Mouse (Mus musculus) midbrain, embryonic 14.5 days (tissue): Measurements from ENCODE around the gene Mocs1. TPM values are rescaled to one million over a fixed set of nuclear protein-coding genes. Genes with fewer than 3 reads are reported as not detected.

ENCODE experiments used
- ATAC-seq: fragments of 200-750 bp; cut with Nextera tagmentation; 2 replicates; pipeline ENCODE4 v1.8.0; 2017; ENCODE audit warnings: moderate number of reproducible peaks, moderate library complexity; ENCODE audit not compliant: low FRiP score, low TSS enrichment
- DNase-seq: peaks from one replicate; pipeline ENCODE4 v3.0.0-alpha.2; 2015
- H3K27ac ChIP-seq: fragments of 300-500 bp; sonication (generic); replicated peaks from 2 replicates; pipeline ENCODE4 v1.5.1; 2014; ENCODE audit warnings: mild to moderate bottlenecking, low read depth, low read length, moderate library complexity
- H3K27me3 ChIP-seq: fragments of 300-500 bp; sonication (generic); 2 replicates; pipeline ENCODE4 v1.6.1; 2014; ENCODE audit warnings: low read length, control low read depth, mixed read lengths; ENCODE audit not compliant: control insufficient read depth, insufficient read depth
- H3K36me3 ChIP-seq: fragments of 300-500 bp; sonication (generic); 2 replicates; pipeline ENCODE4 v1.6.1; 2014; ENCODE audit warnings: low read length, control low read depth; ENCODE audit not compliant: control insufficient read depth, insufficient read depth
- H3K4me1 ChIP-seq: fragments of 300-500 bp; sonication (generic); 2 replicates; pipeline ENCODE4 v1.6.1; 2014; ENCODE audit warnings: mild to moderate bottlenecking, antibody characterized with exemption, low read length, control low read depth; ENCODE audit not compliant: control insufficient read depth, insufficient read depth
- H3K4me2 ChIP-seq: fragments of 300-500 bp; sonication (generic); 2 replicates; pipeline ENCODE4 v1.6.1; 2014; ENCODE audit warnings: mild to moderate bottlenecking, low read length, moderate library complexity
- H3K4me3 ChIP-seq: fragments of 300-500 bp; sonication (generic); replicated peaks from 2 replicates; pipeline ENCODE4 v1.5.1; 2014; ENCODE audit warnings: low read depth, low read length
- H3K9ac ChIP-seq: fragments of 300-500 bp; sonication (generic); replicated peaks from 2 replicates; pipeline ENCODE4 v1.6.1; 2014; ENCODE audit warnings: mild to moderate bottlenecking, low read length, moderate library complexity
- H3K9me3 ChIP-seq: fragments of 300-500 bp; sonication (generic); 2 replicates; pipeline ENCODE4 v1.6.1; 2016; ENCODE audit warnings: low read length, control low read depth, mixed read lengths; ENCODE audit not compliant: control insufficient read depth
- WGBS: fragments of 180-500 bp; shearing (Covaris S2); extraction: QIAGEN DNeasy Blood & Tissue Kit; methylation state at CpG from one replicate; pipeline ENCODE4 v1.1.7; 2014; 5-methylcytosine and 5-hydroxymethylcytosine counted together
- polyA plus RNA-seq: library from polyadenylated mRNA; unstranded; fragments of >200 nt; fragmentation: Nextera tagmentation; extraction: Ambion mirVana; gene quantifications from 2 replicates; pipeline ENCODE4 v1.2.1, GENCODE M21; 2014

The Mocs1 gene
- polyA plus RNA-seq, 1 experiment from 2014 or later, result 4.0 TPM

DNA sequence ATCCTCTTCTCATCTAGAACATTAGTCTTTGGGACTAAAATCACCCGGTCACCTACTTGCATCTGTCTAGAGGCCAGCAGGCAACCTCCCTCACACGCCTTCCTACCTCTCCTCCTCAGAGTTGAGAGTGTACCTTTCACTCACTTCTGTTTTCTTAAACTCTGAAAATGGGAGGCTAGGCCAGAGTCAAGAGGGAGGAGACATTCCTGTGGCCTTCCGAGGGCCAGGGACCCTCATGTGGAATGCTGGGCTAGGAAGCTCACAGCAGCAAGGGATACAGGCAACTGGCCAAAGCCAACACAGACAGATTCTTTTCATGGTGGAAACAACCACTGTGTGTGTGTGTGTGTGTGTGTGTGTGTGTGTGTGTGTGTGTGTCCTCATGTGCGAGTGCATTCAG is 49.2 kb downstream of the Mocs1 start:
- ATAC-seq (no peak), DNase-seq (no peak)
- H3K4me1 ChIP-seq, result no peaks in the 10 kb centered on the region
- H3K36me3 ChIP-seq, result no peaks in the 10 kb centered on the region
- H3K4me3 ChIP-seq, result no peak overlapping the region
- no peak overlapping the region for H3K9ac ChIP-seq
- WGBS, result 91% methylated on average over 4 of the region's 4 CpGs
- no peak overlapping the region for H3K4me2 ChIP-seq
- H3K27me3 ChIP-seq, result no peaks in the 10 kb centered on the region
- no peaks in the 10 kb centered on the region for H3K9me3 ChIP-seq
- no peak overlapping the region for H3K27ac ChIP-seq

DNA sequence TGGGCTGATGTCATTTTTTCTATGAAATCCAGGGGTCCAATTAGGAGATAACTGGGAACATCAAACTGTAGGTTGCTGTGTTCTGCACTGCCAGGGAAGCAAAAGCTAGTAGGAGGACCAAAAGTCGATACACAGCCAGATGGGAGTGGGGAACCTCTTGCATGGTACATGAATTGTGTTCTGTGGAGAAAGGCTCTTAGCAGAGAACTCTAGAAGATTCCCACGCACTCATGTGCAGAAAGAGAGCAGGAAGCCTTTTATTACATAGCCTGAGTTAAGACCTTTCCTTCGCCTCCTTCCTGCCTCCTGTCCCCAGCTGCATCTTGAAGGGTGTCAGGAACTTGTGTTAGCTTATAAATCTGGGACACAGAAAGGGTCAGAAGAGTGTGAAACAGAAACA is 53.7 kb downstream of the Mocs1 start:
- 90% methylated on average over 3 of the region's 3 CpGs for WGBS
- H3K4me3 ChIP-seq, result no peak overlapping the region
- no peak overlapping the region for H3K9ac ChIP-seq
- no peak overlapping the region for H3K4me2 ChIP-seq
- no peaks in the 10 kb centered on the region for H3K36me3 ChIP-seq
- ATAC-seq (no peak), DNase-seq (no peak)
- no peak overlapping the region for H3K27ac ChIP-seq
- H3K4me1 ChIP-seq, result no peaks in the 10 kb centered on the region
- H3K27me3 ChIP-seq, result no peaks in the 10 kb centered on the region
- H3K9me3 ChIP-seq, result no peaks in the 10 kb centered on the region

DNA sequence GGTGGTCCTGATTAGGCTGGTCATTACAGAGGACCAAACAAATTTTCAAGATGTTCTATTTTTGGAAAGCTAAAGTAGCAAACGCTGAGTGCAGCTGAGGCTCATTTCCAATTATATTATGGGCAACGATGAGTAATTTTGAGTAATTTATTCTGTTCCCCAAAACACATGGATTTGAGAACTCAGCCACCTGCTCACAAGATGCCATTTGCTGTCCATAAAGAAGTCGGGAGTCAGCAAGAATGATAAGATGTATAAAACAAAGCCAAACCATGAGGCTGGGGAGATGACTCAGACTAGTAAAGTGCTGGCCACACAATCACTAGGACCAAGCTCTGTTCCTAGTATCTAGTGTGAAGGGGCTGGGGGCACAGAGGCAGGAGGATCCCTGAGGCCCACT is 56.3 kb downstream of the Mocs1 start:
- Histone ChIP-seq H3K4me1 (no peaks in the 10 kb centered on the region), H3K27ac (no peak overlapping the region), H3K27me3 (no peaks in the 10 kb centered on the region), H3K36me3 (no peaks in the 10 kb centered on the region), H3K4me2 (no peak overlapping the region), H3K4me3 (no peak overlapping the region), H3K9me3 (no peaks in the 10 kb centered on the region), H3K9ac (no peak overlapping the region)
- WGBS, result 91% methylated on average over 3 of the region's 3 CpGs
- ATAC-seq, result no peak
- no peak for DNase-seq

DNA sequence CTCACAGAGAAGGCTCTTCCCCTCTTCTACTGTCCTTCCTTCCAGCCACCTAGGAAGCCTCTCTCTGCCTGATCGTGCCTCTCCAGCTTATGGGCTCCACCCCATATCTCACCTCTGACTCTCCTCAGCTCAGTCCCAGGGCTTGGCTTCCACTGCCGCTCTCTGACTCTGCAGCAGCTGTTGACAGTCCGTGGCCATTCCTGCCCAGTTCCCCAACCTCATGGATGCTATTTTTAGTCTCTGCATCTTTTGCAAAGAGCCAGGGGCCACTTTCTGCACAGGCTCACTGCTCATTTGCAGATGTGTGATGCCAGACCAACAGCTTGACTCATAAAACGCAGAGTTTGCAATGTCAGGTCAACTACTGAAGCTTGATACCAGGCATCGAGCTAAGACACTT is 60.9 kb downstream of the Mocs1 start:
- H3K27ac ChIP-seq, result no peak overlapping the region
- no peak overlapping the region for H3K9ac ChIP-seq
- WGBS, result 84% methylated on average over 5 of the region's 5 CpGs
- H3K4me1 ChIP-seq, result no peaks in the 10 kb centered on the region
- no peaks in the 10 kb centered on the region for H3K9me3 ChIP-seq
- no peaks in the 10 kb centered on the region for H3K36me3 ChIP-seq
- H3K27me3 ChIP-seq, result no peaks in the 10 kb centered on the region
- no peak for ATAC-seq
- H3K4me2 ChIP-seq, result no peak overlapping the region
- no peak for DNase-seq
- no peak overlapping the region for H3K4me3 ChIP-seq

DNA sequence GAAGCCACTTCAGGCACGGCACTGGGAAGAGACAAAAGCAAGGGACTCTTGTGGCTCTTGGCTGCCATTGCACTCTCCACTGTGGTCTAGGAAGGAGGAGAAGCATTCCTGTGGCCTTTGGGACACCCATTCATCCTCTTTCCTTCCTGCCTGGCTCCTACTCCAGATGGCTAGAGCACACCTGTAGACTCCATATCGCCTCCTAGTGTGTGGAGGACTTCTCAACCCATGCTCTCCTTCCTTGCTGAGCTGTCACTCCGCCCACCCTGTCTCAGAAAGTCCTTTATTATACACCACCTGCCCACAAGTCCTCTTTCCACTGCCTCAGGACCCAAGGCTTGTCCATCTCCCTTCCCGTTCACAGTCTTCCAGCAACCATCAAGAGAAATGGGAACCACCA is 65.1 kb downstream of the Mocs1 start:
- ATAC-seq, result no peak
- H3K4me2 ChIP-seq, result no peak overlapping the region
- no peak for DNase-seq
- H3K9ac ChIP-seq, result no peak overlapping the region
- H3K4me3 ChIP-seq, result no peak overlapping the region
- no peaks in the 10 kb centered on the region for H3K36me3 ChIP-seq
- H3K4me1 ChIP-seq, result no peaks in the 10 kb centered on the region
- H3K27me3 ChIP-seq, result no peaks in the 10 kb centered on the region
- WGBS, result 88% methylated on average over 4 of the region's 4 CpGs
- H3K9me3 ChIP-seq, result no peaks in the 10 kb centered on the region
- H3K27ac ChIP-seq, result no peak overlapping the region

DNA sequence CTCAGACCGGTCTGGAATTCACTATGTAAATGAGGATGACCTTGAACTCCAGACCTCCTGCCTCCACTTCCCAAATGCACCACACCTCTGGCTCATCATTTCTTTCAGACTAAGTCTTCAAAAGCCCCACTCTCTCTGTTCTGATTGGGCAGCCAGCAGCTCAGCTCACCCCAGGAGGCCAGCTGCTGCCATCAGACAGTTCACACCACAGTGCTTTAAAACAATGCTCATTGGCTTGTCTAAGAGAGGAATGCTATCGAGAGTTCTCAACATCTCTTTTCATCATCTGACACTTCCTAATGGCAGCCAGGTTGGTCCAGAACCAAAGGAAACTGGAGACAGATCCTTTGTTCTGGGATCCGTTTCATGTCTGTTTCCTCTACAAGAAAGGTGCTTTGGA is 70.0 kb downstream of the Mocs1 start:
- DNase-seq, result no peak
- Histone ChIP-seq H3K9ac (no peak overlapping the region), H3K27ac (no peak overlapping the region), H3K4me1 (no peaks in the 10 kb centered on the region), H3K4me3 (no peak overlapping the region), H3K9me3 (no peaks in the 10 kb centered on the region), H3K27me3 (no peaks in the 10 kb centered on the region), H3K36me3 (no peaks in the 10 kb centered on the region), H3K4me2 (no peak overlapping the region)
- ATAC-seq, result no peak
- WGBS, result 63% methylated on average over 3 of the region's 3 CpGs

DNA sequence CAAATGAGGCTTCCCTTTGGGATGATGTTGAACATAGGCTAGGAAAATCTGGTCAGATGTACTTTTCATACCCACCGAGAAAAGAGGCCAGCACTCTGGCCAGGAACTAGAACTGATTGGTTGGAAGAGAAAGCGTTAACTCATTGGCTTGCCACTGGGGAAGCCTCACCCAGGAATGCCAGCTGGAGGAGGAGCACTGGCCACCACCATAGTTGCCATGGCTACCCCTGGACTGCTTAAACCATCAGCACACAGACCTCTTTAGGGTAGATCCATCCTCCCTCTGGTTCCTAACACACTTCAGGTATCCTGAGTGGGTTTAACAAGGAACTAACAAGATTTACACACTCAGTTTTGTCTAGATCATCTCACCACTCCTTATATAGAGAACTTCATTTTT is 71.5 kb downstream of the Mocs1 start:
- 87% methylated on average over 2 of the region's 2 CpGs for WGBS
- ATAC-seq (no peak), DNase-seq (no peak)
- Histone ChIP-seq H3K4me1 (no peaks in the 10 kb centered on the region), H3K4me2 (no peak overlapping the region), H3K9ac (no peak overlapping the region), H3K4me3 (no peak overlapping the region), H3K36me3 (no peaks in the 10 kb centered on the region), H3K27ac (no peak overlapping the region), H3K27me3 (no peaks in the 10 kb centered on the region), H3K9me3 (no peaks in the 10 kb centered on the region)

DNA sequence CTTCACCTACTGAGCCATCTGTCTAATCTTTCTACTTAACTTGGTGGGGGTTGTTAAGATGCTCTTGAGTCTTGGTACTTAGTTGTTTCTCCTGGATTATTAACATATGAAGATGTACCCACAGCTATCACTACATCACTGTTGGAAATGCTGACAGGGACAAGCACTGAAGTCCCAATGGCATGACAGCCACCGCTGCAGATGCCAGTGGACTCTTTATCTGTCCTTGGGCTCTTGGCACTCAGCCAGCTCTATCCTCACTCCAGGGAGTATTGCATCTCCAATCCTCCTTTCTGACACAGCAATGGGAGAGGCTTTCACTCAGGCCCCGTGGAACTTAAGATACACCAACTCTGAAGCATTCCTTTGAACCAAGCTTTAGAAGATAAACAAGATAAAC is 72.1 kb downstream of the Mocs1 start:
- no peak overlapping the region for H3K4me2 ChIP-seq
- ATAC-seq (no peak), DNase-seq (no peak)
- no peaks in the 10 kb centered on the region for H3K27me3 ChIP-seq
- 60% methylated on average over 2 of the region's 2 CpGs for WGBS
- H3K9ac ChIP-seq, result no peak overlapping the region
- H3K27ac ChIP-seq, result no peak overlapping the region
- no peaks in the 10 kb centered on the region for H3K4me1 ChIP-seq
- no peaks in the 10 kb centered on the region for H3K36me3 ChIP-seq
- no peaks in the 10 kb centered on the region for H3K9me3 ChIP-seq
- H3K4me3 ChIP-seq, result no peak overlapping the region

DNA sequence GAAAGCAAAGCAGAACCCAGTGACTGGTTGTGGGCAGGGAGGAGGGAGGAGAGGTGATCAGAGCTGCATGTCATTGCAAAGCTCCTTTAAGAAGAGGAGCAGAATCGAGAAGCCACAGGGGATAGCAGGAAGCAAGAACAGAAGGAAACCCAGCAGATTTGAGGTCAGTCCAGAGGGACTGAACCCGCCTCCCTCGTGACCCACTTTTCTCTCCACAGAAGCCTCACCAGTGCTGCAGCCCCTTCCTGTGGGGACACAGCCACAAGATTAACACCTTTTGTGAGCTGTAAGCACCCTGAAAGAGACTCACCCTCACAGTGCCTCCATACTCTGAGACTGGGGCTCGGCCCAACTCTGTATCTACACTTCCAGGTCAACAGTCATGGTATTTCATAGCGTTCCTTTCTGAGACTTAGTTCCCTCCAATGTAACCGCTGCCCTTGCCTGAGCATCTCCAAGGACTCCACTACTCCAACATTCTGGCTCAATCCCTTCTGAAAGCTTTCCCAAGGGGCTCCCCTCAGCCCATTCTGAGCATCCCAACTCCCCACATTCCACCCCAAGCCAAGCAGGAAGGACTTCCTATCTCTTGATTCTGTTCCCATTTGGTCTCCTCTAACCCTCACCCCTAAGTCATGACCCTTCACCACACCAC is 75.2 kb downstream of the Mocs1 start:
- WGBS, result 89% methylated on average over 6 of the region's 6 CpGs
- H3K27ac ChIP-seq, result no peak overlapping the region
- H3K36me3 ChIP-seq, result no peaks in the 10 kb centered on the region
- DNase-seq, result no peak
- no peaks in the 10 kb centered on the region for H3K4me1 ChIP-seq
- no peak overlapping the region for H3K4me3 ChIP-seq
- H3K9me3 ChIP-seq, result no peaks in the 10 kb centered on the region
- no peaks in the 10 kb centered on the region for H3K27me3 ChIP-seq
- no peak for ATAC-seq
- no peak overlapping the region for H3K4me2 ChIP-seq
- H3K9ac ChIP-seq, result no peak overlapping the region
